Mouse (Mus musculus) forebrain, embryonic 16.5 days (tissue): ENCODE results near the gene Gm10518. TPM values are rescaled to one million over a fixed set of nuclear protein-coding genes. Genes with fewer than 3 reads are reported as not detected.

ENCODE experiments used
- ATAC-seq: fragments of 200-750 bp; cut with Nextera tagmentation; 2 replicates; pipeline ENCODE4 v1.8.0; 2017; ENCODE audit warnings: mild to moderate bottlenecking, moderate library complexity
- H3K27ac ChIP-seq: fragments of 300-500 bp; sonication (generic); 2 replicates; pipeline ENCODE4 v1.5.1; 2014; ENCODE audit warnings: low read length, control low read depth
- H3K27me3 ChIP-seq: fragments of 300-500 bp; sonication (generic); replicated peaks from 2 replicates; pipeline ENCODE4 v1.6.1; 2014; ENCODE audit warnings: low read length; ENCODE audit not compliant: control insufficient read depth, insufficient read depth
- H3K36me3 ChIP-seq: fragments of 300-500 bp; sonication (generic); 2 replicates; pipeline ENCODE4 v1.6.1; 2014; ENCODE audit not compliant: control insufficient read depth, insufficient read depth
- H3K4me1 ChIP-seq: fragments of 300-500 bp; sonication (generic); replicated peaks from 2 replicates; pipeline ENCODE4 v1.6.1; 2014; ENCODE audit warnings: low read length; ENCODE audit not compliant: control insufficient read depth, insufficient read depth
- H3K4me2 ChIP-seq: fragments of 300-500 bp; sonication (generic); 2 replicates; pipeline ENCODE4 v1.6.1; 2014; ENCODE audit warnings: mild to moderate bottlenecking, low read length, control low read depth
- H3K4me3 ChIP-seq: fragments of 300-500 bp; sonication (generic); replicated peaks from 2 replicates; pipeline ENCODE4 v1.5.1; 2014; ENCODE audit warnings: mild to moderate bottlenecking, low read length, control low read depth
- H3K9ac ChIP-seq: fragments of 300-500 bp; sonication (generic); replicated peaks from 2 replicates; pipeline ENCODE4 v1.6.1; 2014; ENCODE audit warnings: low read depth, low read length, control low read depth
- H3K9me3 ChIP-seq: fragments of 300-500 bp; sonication (generic); 2 replicates; pipeline ENCODE4 v1.6.1; 2016; ENCODE audit warnings: low read length; ENCODE audit not compliant: control insufficient read depth
- WGBS: fragments of 180-500 bp; shearing (Covaris S2); extraction: QIAGEN DNeasy Blood & Tissue Kit; methylation state at CpG from one replicate; pipeline ENCODE4 v1.1.7; 2014; 5-methylcytosine and 5-hydroxymethylcytosine counted together
- polyA plus RNA-seq: library from polyadenylated mRNA; unstranded; fragments of >200 nt; fragmentation: Nextera tagmentation; extraction: Ambion mirVana; gene quantifications from 2 replicates; pipeline ENCODE4 v1.2.1, GENCODE M21; 2015

Gm10518 gene
- polyA plus RNA-seq: not detected in 2 replicates

DNA sequence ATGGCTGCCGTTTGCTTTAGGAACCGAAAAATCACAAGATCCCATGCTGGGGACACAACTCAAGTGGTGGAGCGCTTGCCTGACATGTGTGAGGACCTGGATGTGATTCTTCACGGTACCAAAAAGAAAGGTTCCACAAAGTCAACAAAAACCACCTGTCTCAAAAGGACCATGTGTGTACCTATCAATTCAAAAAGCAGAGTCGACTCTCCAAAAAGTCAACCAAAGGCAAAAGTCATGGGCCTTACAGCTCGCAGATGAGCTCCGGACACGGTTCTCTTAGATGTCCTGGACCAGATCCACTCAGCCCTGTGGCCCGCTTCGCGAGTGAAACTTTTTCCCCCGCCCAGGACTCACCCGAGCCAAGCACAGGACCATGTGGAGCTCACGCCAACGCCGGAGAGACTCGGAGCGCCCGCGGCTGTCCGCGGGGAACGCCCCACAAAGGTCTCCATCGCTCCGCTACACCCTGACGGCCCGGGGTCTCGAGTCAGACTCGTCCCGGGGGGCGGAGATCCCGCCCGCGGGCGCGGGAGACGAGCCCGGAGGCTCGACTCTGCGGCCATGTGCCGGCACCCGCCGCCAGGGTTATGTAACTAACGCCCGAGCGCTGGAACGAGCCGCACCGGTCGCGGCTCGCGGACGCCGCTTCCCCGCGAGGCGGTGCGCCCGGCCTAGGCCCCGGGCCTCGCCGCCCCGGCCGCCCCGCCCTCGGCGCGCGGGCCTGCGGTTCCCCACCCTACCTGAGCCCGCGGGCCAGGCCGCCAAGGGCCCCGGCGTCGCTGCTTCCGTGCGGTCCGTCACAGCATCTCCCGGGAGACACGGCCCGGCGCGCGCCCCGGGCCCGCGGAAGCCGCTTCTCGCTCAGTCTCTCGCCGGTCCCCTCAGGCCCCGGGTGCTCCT lies at the start of gene Gm10518:
Gm10518 (plus strand) TSS at position 767 of the 903 bp plus-strand sequence.
- H3K9me3 ChIP-seq: no peaks in the 10 kb centered on the region
- H3K27me3 ChIP-seq: no peaks in the 10 kb centered on the region

DNA sequence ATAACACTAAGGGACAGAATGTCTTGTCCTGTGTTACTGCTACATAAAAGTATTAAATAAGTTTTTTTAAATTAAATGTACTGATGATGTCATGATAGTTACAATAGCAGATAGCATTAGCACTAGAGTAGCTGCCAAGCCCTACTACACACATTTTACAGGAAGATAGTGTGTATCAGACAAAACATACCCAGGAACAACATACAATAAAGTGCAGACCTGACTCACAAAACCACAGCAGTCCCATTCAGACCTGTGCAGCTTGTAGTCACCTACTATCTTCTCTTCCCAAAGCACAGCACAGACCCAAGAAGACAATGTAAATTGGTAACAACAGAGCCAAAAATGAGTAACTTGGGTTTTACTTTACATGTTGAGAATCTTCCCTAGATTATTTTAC lies 46.7 kb upstream of the Gm10518 start:
- no peaks in the 10 kb centered on the region for H3K27me3 ChIP-seq

More for the DNA sequence above, at the start of gene Gm10518:
- H3K9ac ChIP-seq: peak within 1 kb of the TSS; percentile 89
- H3K27ac ChIP-seq: peak within 1 kb of the TSS; percentile 97
- under 1% methylated on average over 77 of the region's 94 CpGs for WGBS
- H3K4me1 ChIP-seq: peaks cover 17% of the 10 kb centered on the region
- ATAC-seq: peak; percentile 3; the same call in 1 of the 2 replicates
- H3K36me3 ChIP-seq: peaks cover 3% of the 10 kb centered on the region
- peak within 1 kb of the TSS; percentile 82 for H3K4me2 ChIP-seq
- H3K4me3 ChIP-seq: peak within 1 kb of the TSS; percentile 93

DNA sequence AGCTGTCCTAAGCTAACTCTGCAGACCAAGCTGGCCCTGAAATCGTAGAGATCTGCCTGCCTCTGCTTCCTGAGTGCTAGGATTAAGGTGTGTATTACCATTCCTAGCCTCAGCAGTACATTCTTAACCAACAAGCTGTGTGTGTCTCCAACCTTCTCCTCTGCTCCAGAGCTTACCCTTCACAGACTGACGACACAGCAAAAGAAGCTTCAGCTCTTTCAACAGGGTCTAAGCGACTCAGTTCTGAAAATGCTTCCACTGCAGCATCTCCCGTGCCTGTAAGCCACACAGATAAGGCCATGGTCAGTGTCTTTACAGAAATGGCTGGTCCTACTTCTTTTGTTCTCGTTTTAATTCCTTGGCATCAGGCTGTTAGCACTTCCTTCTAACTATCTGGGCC lies 43.1 kb upstream of the Gm10518 start:
- Histone ChIP-seq H3K36me3 (peaks cover 40% of the 10 kb centered on the region), H3K9ac (no peak overlapping the region), H3K4me2 (no peak overlapping the region), H3K4me3 (no peak overlapping the region), H3K4me1 (no peaks in the 10 kb centered on the region), H3K9me3 (no peaks in the 10 kb centered on the region), H3K27me3 (no peaks in the 10 kb centered on the region), H3K27ac (no peak overlapping the region)
- no peak for ATAC-seq
- 95% methylated on average over 5 of the region's 5 CpGs for WGBS

More for the DNA sequence above, 46.7 kb upstream of the Gm10518 start:
- H3K9ac ChIP-seq: no peak overlapping the region
- H3K4me2 ChIP-seq: no peak overlapping the region
- H3K4me1 ChIP-seq: no peaks in the 10 kb centered on the region
- H3K27ac ChIP-seq: no peak overlapping the region
- no peak for ATAC-seq
- no peak overlapping the region for H3K4me3 ChIP-seq
- no peaks in the 10 kb centered on the region for H3K9me3 ChIP-seq
- peaks cover 48% of the 10 kb centered on the region for H3K36me3 ChIP-seq

DNA sequence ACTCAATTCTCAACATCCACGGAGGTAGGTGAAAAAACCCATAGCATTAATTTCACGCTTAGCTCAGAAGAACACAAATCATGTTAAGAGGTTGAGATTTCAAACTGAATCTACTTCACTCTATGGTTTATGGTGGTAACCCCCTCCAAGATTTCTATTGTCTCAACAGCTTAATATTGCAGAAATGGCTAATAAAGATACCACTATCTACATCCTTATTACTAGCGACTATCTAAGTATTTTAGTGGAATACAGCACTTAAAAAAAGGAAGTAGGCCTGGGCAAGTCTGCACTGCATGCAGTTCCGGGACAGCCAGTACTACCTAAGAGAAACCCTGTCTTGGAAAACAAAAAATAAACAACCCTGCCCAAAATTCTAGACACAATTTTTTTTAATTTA lies 42.6 kb upstream of the Gm10518 start:
- 95% methylated on average over 4 of the region's 4 CpGs for WGBS
- no peak overlapping the region for H3K27ac ChIP-seq

DNA sequence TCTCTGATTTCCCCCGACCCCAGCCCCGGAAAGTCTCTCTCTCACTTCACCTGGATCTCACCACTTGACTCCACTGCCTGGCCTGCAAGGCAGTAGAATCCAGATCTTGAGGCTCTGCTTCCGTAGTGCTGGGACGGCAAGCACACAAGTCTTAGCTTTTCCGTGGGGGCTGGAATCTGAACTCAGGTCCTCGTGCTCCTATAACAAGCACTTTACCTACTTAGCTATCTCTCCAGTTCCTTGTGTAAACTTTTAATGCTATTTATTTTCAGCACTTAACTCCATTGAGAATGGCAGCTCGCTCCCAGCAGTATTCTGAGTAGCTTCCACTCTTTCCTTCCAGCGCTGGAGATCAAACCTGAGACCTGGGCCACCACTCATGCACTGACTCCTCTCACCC lies 26.3 kb upstream of the Gm10518 start:
- H3K4me2 ChIP-seq: no peak overlapping the region
- no peaks in the 10 kb centered on the region for H3K27me3 ChIP-seq
- no peak overlapping the region for H3K4me3 ChIP-seq
- peaks cover 51% of the 10 kb centered on the region for H3K36me3 ChIP-seq
- ATAC-seq: no peak
- H3K27ac ChIP-seq: no peak overlapping the region
- WGBS: 97% methylated on average over 8 of the region's 8 CpGs
- H3K9me3 ChIP-seq: no peaks in the 10 kb centered on the region
- H3K9ac ChIP-seq: no peak overlapping the region
- H3K4me1 ChIP-seq: no peaks in the 10 kb centered on the region

More for the DNA sequence above, 42.6 kb upstream of the Gm10518 start:
- no peak for ATAC-seq
- no peak overlapping the region for H3K9ac ChIP-seq
- H3K4me2 ChIP-seq: no peak overlapping the region
- H3K27me3 ChIP-seq: no peaks in the 10 kb centered on the region
- H3K36me3 ChIP-seq: peaks cover 39% of the 10 kb centered on the region
- no peaks in the 10 kb centered on the region for H3K9me3 ChIP-seq
- H3K4me1 ChIP-seq: no peaks in the 10 kb centered on the region
- H3K4me3 ChIP-seq: no peak overlapping the region

DNA sequence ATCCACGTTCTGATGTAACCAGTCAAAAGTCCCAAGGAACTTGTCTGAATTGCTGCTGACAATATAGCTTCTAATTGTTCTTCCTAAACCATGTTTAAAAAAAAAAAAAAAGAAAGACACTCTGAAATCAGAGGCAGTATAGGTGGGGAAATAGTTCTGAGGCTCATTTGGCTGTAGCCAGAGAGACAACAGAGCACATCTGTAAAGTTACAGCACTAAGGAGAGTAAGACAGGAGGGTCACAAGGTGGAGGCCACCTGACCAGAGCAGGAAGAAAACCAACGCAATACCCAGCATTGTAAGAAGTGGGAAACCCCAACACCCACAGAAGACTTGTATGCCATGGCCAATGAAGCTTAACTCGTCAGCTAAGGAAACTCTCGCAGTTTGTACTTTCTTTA lies 19.1 kb upstream of the Gm10518 start:
- Histone ChIP-seq H3K27me3 (no peaks in the 10 kb centered on the region), H3K9ac (no peak overlapping the region), H3K4me2 (no peak overlapping the region), H3K4me3 (no peak overlapping the region), H3K27ac (no peak overlapping the region), H3K4me1 (no peaks in the 10 kb centered on the region), H3K36me3 (peaks cover 45% of the 10 kb centered on the region), H3K9me3 (no peaks in the 10 kb centered on the region)
- 90% methylated on average over 4 of the region's 4 CpGs for WGBS
- no peak for ATAC-seq

DNA sequence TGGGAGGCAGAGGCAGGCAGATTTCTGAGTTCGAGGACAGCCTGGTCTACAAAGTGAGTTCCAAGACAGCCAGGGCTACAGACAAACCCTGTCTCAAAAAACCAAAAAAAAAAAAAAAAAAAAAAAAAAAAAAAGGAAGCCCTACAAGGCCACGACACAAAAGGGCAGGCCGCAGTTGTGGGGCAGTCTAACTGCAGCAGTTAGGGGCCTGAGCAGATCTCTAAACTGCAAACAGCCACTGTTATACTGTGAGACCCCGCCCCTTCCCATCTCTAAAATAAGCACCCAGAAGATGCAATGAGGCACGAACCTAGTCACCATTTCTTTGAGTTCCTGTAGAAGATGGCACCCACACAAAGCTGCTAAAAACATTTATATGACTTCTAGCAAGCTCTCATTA lies 17.7 kb upstream of the Gm10518 start:
- Histone ChIP-seq H3K4me3 (no peak overlapping the region), H3K4me1 (no peaks in the 10 kb centered on the region), H3K9me3 (no peaks in the 10 kb centered on the region), H3K27me3 (no peaks in the 10 kb centered on the region), H3K4me2 (no peak overlapping the region), H3K27ac (no peak overlapping the region), H3K36me3 (peaks cover 43% of the 10 kb centered on the region), H3K9ac (no peak overlapping the region)
- 86% methylated on average over 5 of the region's 5 CpGs for WGBS
- ATAC-seq: no peak

DNA sequence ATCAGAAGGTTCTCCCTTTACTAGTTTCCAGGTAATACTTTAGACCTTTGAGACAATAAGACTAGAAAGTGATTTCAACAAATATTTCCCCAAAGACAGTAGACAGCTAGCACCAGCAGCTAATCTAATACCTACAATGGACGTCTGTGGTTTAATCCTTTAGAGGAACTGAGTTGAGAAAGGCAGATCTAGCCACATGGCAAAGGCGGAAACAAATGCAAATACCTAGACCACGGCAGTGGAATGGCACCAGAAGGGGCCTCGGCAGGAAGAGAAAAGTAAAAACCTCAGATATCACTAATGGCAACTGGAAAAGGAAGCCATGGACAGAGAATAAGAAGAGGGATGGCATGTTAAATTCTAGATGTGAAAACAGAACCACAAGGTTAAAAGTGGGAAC lies 15.9 kb upstream of the Gm10518 start:
- no peaks in the 10 kb centered on the region for H3K4me1 ChIP-seq
- WGBS: 80% methylated on average over 4 of the region's 4 CpGs
- no peak overlapping the region for H3K4me2 ChIP-seq
- ATAC-seq: no peak
- no peak overlapping the region for H3K9ac ChIP-seq
- peaks cover 44% of the 10 kb centered on the region for H3K36me3 ChIP-seq
- H3K9me3 ChIP-seq: no peaks in the 10 kb centered on the region
- H3K27ac ChIP-seq: no peak overlapping the region
- H3K27me3 ChIP-seq: no peaks in the 10 kb centered on the region
- no peak overlapping the region for H3K4me3 ChIP-seq

DNA sequence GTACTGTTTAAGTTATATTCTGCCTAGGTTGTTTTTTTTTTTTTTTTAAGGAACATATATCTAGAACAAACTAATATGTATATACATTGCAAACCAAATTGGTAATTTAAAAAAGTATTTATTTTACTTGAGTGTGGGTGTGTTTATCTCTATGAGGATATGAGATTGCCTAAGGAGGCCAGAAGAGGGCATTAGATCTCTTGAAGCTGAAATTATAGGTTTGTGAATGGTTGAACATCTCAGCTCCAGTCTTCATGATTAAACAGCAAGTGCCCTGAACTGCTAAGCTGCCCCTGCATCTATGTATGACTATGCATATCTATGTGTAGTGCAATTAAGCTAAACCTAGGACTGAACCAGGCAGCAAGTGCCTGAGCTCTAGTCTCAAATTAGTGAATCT lies 4.4 kb upstream of the Gm10518 start:
- Histone ChIP-seq H3K27ac (no peak overlapping the region), H3K9ac (no peak overlapping the region), H3K4me2 (no peak overlapping the region), H3K36me3 (peaks cover 27% of the 10 kb centered on the region), H3K9me3 (no peaks in the 10 kb centered on the region), H3K4me1 (peaks cover 13% of the 10 kb centered on the region), H3K27me3 (no peaks in the 10 kb centered on the region), H3K4me3 (no peak overlapping the region)
- no peak for ATAC-seq
